Mouse (Mus musculus): ENCODE data around the gene Gcsam. TPM values are rescaled to one million over a fixed set of nuclear protein-coding genes. Genes with fewer than 3 reads are reported as not detected.

The Gcsam gene
- total and polyA plus RNA-seq, 3 experiments = not detected

- H3K27me3 ChIP-seq (replicated peaks) = no peaks in the 10 kb centered on the region
- no peak overlapping the region for H3K4me2 ChIP-seq (ENCODE audit: insufficient read depth, low read depth, poor library complexity, severe bottlenecking)
- in situ Hi-C loops (cut with MboI; ENCODE audit: low pct_ligation_motif_present, low pct_unique_long_range_greater_than_20kb, low sequenced_read_pairs) = no loop called here
Measured at GRCm38 (mm10) chr16:45653009-45653933, 43.1 kb downstream of the Gcsam start.

GRCm38 (mm10) chr16:45653934-45654332, 43.8 kb downstream of the Gcsam start, which contains the start of gene BC016579:
TSS of gene BC016579 (minus strand) at chr16:45654068.
- Histone ChIP-seq H3K27me3 (replicated peaks) (no peaks in the 10 kb centered on the region), H3K79me2 (replicated peaks; ENCODE audit: control insufficient read depth, extremely low read depth, insufficient read depth, poor library complexity, severe bottlenecking) (no peaks in the 10 kb centered on the region), H3K4me2 (ENCODE audit: insufficient read depth, low read depth, poor library complexity, severe bottlenecking) (no peak within 1 kb of the TSS), H3K4me3 (replicated peaks in 1 of 3; ENCODE audit: low read depth in 2 of 3, low read length in 2 of 3, poor library complexity in 1 of 3) (no peak within 1 kb of the TSS), H3K9me3 (replicated peaks; ENCODE audit: low read length) (no peaks in the 10 kb centered on the region), H3K36me3 (replicated peaks in 1 of 2; ENCODE audit: control insufficient read depth in 1 of 2, insufficient read depth in 1 of 2, low read length in 1 of 2) (no peaks in the 10 kb centered on the region), H3K27ac (ENCODE audit: insufficient read depth, low read depth) (no peak within 1 kb of the TSS), H3K4me1 (ENCODE audit: control insufficient read depth in 1 of 2, insufficient read depth in 2 of 2) (peaks cover 0 to under 1% of the 10 kb centered on the region in 2 experiments; a peak in 1 of 4 replicates), H3K9ac (ENCODE audit: insufficient read depth, low read depth) (no peak within 1 kb of the TSS)
- dilution Hi-C loops (cut with MboI; ENCODE audit: extremely low pct_ligation_motif_present, extremely low pct_unique_long_range_greater_than_20kb, low sequenced_read_pairs) = no loop called here
- TF ChIP-seq ZNF384 (IDR thresholded peaks at IDR 0.05; ENCODE audit: low read depth, low read length) = no peak
- no peak for TF ChIP-seq MXI1 (IDR thresholded peaks at IDR 0.05; ENCODE audit: low read depth, low read length)
- TF ChIP-seq GABPA (IDR thresholded peaks at IDR 0.05; ENCODE audit: insufficient replicate concordance, low read depth, low read length) = no peak
- TF ChIP-seq SIN3A (IDR thresholded peaks at IDR 0.05; ENCODE audit: low read length) = no peak
- no peak for TF ChIP-seq MAFK (IDR thresholded peaks at IDR 0.05; ENCODE audit: insufficient replicate concordance, low read length)
- no peak for TF ChIP-seq RAD21 (IDR thresholded peaks at IDR 0.05; ENCODE audit: low read depth, low read length)
- TF ChIP-seq IRF4 (IDR thresholded peaks at IDR 0.05; ENCODE audit: low read depth, low read length) = no peak
- TF ChIP-seq ETS1 (conservative IDR thresholded peaks at IDR 0.05; ENCODE audit: low read depth, low read length) = no peak
- no peak for TF ChIP-seq USF1 (IDR thresholded peaks at IDR 0.05; ENCODE audit: low read depth, low read length)
- no peak for TF ChIP-seq TBP (conservative IDR thresholded peaks at IDR 0.05; ENCODE audit: low read depth, low read length)
- no peak for TF ChIP-seq RCOR1 (conservative IDR thresholded peaks at IDR 0.05; ENCODE audit: low read depth, low read length)
- TF ChIP-seq PAX5 (IDR thresholded peaks at IDR 0.05; ENCODE audit: low read length) = no peak
- TF ChIP-seq CTCF (conservative IDR thresholded peaks at IDR 0.05 in 1 of 2, IDR thresholded peaks at IDR 0.05 in 1 of 2; ENCODE audit: low read depth in 2 of 2, low read length in 2 of 2) = no peak
- TF ChIP-seq SMC3 (IDR thresholded peaks at IDR 0.05; ENCODE audit: low read depth, low read length) = no peak
- TF ChIP-seq NELFE (IDR thresholded peaks at IDR 0.05; ENCODE audit: low read depth, low read length) = no peak
- in situ Hi-C loops (cut with MboI; ENCODE audit: low pct_ligation_motif_present, low pct_unique_long_range_greater_than_20kb, low sequenced_read_pairs) = no loop called here
- DNase-seq (ENCODE audit: extremely low read depth) = no peak

More at GRCm38 (mm10) chr16:45653009-45653933, 43.1 kb downstream of the Gcsam start:
- peaks cover 3 to 6% of the 10 kb centered on the region in 2 experiments; a peak in 2 of 4 replicates for H3K4me1 ChIP-seq (ENCODE audit: control insufficient read depth in 1 of 2, insufficient read depth in 2 of 2)
- H3K27ac ChIP-seq (ENCODE audit: insufficient read depth, low read depth) = no peak overlapping the region
- H3K9ac ChIP-seq (ENCODE audit: insufficient read depth, low read depth) = no peak overlapping the region
- no peak for TF ChIP-seq SMC3 (IDR thresholded peaks at IDR 0.05; ENCODE audit: low read depth, low read length)
- no peak for TF ChIP-seq POLR2AphosphoS2 (IDR thresholded peaks at IDR 0.05; ENCODE audit: low read depth, low read length)
- no peak for TF ChIP-seq RCOR1 (conservative IDR thresholded peaks at IDR 0.05; ENCODE audit: low read depth, low read length)
- TF ChIP-seq IRF4 (IDR thresholded peaks at IDR 0.05; ENCODE audit: low read depth, low read length) = no peak
- TF ChIP-seq ZMIZ1 (IDR thresholded peaks at IDR 0.05; ENCODE audit: low read depth, low read length) = no peak
- no peak for TF ChIP-seq NRF1 (IDR thresholded peaks at IDR 0.05; ENCODE audit: low read depth, low read length)
- no peak for TF ChIP-seq TBP (conservative IDR thresholded peaks at IDR 0.05; ENCODE audit: low read depth, low read length)
- TF ChIP-seq HCFC1 (IDR thresholded peaks at IDR 0.05; ENCODE audit: low read depth, low read length) = no peak
- TF ChIP-seq SIN3A (IDR thresholded peaks at IDR 0.05; ENCODE audit: low read length) = no peak
- no peak for TF ChIP-seq EP300 (IDR thresholded peaks at IDR 0.05; ENCODE audit: low read length)
- no peak for TF ChIP-seq UBTF (IDR thresholded peaks at IDR 0.05; ENCODE audit: low read depth, low read length)
- no peak for TF ChIP-seq POLR2A (IDR thresholded peaks at IDR 0.05; ENCODE audit: low read depth, low read length)
- TF ChIP-seq KAT2A (IDR thresholded peaks at IDR 0.05; ENCODE audit: insufficient replicate concordance, low read length) = no peak
- no peak for TF ChIP-seq BHLHE40 (IDR thresholded peaks at IDR 0.05; ENCODE audit: low read depth, low read length)
- TF ChIP-seq ZNF384 (IDR thresholded peaks at IDR 0.05; ENCODE audit: low read depth, low read length) = no peak
- TF ChIP-seq ZC3H11A (IDR thresholded peaks at IDR 0.05; ENCODE audit: low read depth, low read length) = no peak
- TF ChIP-seq PAX5 (IDR thresholded peaks at IDR 0.05; ENCODE audit: low read length) = no peak
- TF ChIP-seq RAD21 (IDR thresholded peaks at IDR 0.05; ENCODE audit: low read depth, low read length) = no peak
- TF ChIP-seq CHD1 (IDR thresholded peaks at IDR 0.05; ENCODE audit: low read depth, low read length) = no peak
- no peak for TF ChIP-seq TCF12 (IDR thresholded peaks at IDR 0.05; ENCODE audit: low read depth, low read length)
- dilution Hi-C loops (cut with MboI; ENCODE audit: extremely low pct_ligation_motif_present, extremely low pct_unique_long_range_greater_than_20kb, low sequenced_read_pairs) = no loop called here
- no peaks in the 10 kb centered on the region for H3K79me2 ChIP-seq (replicated peaks; ENCODE audit: control insufficient read depth, extremely low read depth, insufficient read depth, poor library complexity, severe bottlenecking)
- no peak for DNase-seq (ENCODE audit: extremely low read depth)
- no peaks in the 10 kb centered on the region for H3K36me3 ChIP-seq (replicated peaks in 1 of 2; ENCODE audit: control insufficient read depth in 1 of 2, insufficient read depth in 1 of 2, low read length in 1 of 2)
- no peak overlapping the region for H3K4me3 ChIP-seq (replicated peaks in 1 of 3; ENCODE audit: low read depth in 2 of 3, low read length in 2 of 3, poor library complexity in 1 of 3)
- no peaks in the 10 kb centered on the region for H3K9me3 ChIP-seq (replicated peaks; ENCODE audit: low read length)
